Mouse (Mus musculus): ENCODE results near the gene Sgsm2.
A peak's percentile ranks its signal among the peaks of the same experiment; 100 is the strongest.
"Not testable (repeated sequence)": the region's sequence is repeated elsewhere in the genome, so short reads cannot be mapped to it uniquely, and the experiment has no call there.

Sgsm2 gene

DNA sequence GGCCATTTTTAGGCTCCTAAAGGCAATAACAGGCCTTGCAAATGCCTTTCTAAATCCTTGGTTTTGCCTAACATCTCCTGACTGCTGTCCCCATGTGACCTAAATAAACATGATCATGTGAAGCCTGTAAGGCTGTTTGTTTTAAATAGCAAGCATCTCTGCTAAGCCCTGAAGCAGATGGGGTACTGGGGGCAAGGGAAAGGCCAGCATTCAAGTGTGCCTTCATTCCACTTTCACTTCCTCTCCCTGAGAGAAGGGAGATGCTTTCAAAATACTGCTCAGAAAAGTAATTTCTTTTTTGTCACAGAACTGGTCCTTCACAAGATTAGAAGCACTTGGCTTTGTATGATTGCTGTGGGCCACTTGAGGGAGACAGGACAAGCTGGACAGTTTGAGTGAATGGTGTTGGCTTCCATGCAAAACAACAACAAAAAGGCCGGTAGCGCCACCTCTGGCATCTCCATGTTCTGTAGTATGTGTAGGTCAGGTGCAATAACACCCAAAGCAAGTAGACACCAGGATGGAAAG is 68.4 kb downstream of the Sgsm2 start:
- DNase-seq (ENCODE audit: low spot score) = no peak

- DNase-seq (ENCODE audit: low spot score) = no peak
These were observed 69.0 kb downstream of the Sgsm2 start for GRCm38 (mm10) chr11:74827791-74828403.

DNA sequence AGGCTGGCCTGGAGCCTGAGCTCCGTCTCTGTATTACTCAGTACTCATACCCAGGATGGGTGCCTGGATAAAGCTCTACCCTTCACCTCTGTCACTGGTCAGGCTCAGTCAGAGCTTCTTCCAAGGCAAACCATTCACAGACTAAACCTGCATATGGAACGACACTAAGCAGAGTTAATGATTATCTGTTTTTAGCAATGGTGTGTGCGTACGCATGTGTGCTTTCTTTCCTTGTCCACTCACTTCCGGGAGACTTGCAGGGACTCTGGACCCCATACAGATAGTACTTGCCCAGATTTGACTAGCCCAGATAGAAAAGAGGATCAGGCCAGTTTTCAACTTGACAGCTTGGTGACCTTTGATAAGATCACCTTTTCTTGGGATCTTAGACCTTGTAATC is 70.2 kb downstream of the Sgsm2 start:
- no peak for DNase-seq (ENCODE audit: low spot score)

GRCm38 (mm10) chr11:74826151-74826550 is 70.7 kb downstream of the Sgsm2 start:
- DNase-seq (ENCODE audit: low spot score) = peak; percentile 54

GRCm38 (mm10) chr11:74822746-74823440 is 74.0 kb downstream of the Sgsm2 start:
- DNase-seq (ENCODE audit: low spot score) = no peak

DNA sequence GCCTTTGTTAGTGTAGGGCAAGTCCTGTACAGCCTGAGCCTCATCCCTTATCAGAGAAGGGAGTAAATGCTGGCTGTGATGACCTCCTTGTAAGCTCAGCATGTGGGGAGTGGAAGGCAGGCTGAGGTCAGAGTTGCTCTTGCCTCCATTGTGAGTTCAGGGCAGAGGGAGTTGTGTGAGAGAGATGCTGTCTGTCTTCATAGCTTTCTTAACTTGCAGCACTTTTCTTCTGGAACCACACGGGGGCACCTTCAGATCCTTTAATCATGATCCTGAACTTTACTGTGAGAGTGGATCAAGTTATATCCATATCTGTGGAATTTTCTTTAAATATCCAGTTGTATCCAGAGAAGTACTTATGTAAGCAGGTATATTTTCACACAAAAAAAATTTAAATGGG is 75.4 kb downstream of the Sgsm2 start:
- DNase-seq (ENCODE audit: low spot score) = no peak

DNA sequence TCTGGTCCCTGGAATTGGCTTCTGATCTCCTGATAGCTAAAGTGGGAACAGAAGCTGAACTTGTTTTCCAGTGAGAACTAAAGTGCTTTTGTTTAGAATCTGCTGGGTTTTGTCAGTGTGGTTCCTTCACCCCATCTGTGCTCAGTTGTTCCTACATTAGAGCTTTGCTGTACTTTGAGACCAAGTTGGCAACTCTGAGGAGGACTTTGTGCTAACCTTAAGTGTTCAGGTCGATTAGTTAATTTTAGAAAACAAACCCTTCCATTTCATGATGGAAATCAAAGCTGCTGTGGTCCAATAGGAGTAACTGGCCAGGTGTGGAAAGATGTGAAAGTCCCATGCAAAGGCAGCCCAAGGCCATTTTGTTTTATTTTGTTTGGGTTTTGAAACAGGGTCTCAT is 75.9 kb downstream of the Sgsm2 start:
- no peak for DNase-seq (ENCODE audit: low spot score)

DNA sequence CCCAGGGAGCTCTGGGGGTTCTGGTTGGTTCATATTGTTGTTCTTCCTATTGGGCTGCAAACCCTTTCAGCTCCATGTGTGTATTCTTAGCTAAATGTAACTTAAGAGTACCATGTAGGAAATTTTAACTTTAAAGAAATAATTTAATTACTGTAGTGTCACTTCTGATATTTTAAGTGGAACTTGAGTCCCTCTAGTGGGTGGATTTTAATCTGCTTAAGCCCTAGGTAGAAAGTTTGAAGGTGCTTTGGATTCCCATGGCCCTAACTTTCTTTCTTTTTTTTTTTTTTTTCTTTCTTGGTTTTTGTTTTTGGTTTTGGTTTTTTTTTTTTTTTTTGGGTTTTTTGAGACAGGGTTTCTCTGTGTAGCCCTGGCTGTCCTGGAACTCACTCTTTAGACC is 81.1 kb downstream of the Sgsm2 start:
- no peak for DNase-seq (ENCODE audit: low spot score)

DNA sequence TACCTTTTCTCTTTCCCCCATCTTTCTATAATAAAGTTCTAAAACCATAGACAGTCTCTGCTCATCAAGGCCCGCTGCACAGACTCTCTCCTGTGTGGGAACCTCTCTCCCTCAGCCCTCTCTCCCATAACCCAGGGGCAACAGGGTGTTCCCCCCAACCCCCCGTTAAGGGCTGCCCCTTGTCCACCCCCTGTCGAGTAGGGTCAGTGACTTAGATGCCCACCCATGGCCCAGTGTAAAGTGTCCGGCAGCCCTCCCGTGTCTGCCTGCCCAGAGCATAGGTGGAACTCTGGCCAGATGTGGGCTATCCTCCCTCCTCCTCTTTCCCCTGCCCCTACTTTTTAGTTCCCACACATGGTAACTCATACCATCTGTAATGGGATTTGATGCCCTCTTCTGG is 85.3 kb downstream of the Sgsm2 start:
- DNase-seq (ENCODE audit: low spot score) = no peak

DNA sequence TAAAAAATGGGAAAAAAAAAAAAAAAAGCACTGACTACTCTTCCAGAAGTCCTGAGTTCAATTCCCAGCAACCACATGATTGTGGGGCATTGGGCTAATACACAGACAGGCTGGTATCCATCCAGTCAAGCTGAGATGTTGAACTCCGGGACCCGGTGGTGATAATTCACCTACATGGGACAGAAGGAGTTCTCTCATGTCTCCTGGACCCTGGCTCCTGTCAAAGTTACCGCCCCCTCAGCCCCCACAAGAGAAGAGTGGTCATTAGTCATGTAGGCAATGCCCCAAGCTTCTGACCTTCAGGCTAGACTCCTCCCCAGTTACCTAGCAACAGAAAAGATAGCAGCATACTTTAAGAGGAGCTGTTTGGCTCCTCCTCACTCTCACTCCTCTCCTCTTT is 85.8 kb downstream of the Sgsm2 start:
- not testable (repeated sequence) for DNase-seq (ENCODE audit: low spot score)

GRCm38 (mm10) chr11:74810134-74810533 is 86.7 kb downstream of the Sgsm2 start:
- DNase-seq (ENCODE audit: low spot score) = no peak

GRCm38 (mm10) chr11:74808251-74808853 is 88.5 kb downstream of the Sgsm2 start:
- DNase-seq (ENCODE audit: low spot score) = no peak

DNA sequence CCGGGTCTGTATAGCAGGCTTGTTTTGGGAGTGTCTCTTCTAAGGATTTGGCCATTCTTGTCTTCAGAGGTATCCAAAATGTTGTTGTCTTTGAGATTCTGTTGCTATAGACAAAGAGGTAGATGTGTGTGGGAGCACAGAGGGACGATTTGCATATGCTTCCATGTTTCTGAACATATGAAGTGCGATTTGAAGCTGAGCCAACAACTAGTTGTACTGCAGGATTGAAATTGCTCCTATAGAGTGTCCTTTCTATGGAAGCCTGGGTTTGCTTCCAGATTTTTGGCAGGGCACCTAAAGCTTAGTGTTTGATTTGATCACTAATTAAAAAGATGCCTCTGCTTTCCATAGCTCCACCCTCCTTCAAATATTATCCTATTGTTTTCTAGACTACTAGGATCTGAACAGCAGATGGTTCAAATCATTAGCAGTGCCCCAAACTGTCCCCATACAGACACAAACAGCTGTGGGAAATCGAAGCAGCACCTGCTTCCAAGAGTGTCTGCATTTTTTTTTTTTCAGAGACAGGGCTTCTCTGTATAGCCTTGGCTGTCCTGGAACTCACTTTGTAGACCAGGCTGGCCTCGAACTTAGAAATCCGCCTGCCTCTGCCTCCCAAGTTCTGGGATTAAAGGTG is 89.5 kb downstream of the Sgsm2 start:
- DNase-seq (ENCODE audit: low spot score) = no peak

DNA sequence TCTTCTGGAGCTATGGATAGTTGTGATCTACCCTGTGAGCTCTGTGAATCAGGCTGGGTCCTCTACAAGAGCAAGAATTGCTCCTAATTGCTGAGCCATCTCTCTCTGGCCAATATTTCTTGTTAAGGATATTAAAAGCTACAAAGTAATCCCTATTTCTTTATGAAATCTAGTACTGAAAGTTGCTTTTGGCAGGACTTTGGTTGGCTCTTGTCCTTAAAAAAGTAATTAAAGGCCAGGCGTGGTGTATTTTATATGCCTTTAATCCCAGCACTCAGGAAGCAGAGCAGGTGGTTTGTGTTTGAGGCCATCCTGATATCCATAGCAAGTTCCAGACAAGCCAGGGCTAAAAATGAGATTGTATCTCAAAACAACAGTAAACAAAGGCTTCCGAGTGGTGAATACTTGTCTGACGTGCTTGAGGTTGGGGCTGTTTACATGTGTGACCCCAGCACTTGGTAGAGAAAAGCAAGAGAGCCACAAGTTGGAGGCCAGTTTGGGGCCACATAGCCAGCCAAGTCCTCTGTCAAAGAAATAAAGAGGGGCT is 92.7 kb downstream of the Sgsm2 start:
- no peak for DNase-seq (ENCODE audit: low spot score)

GRCm38 (mm10) chr11:74800658-74801057 is 96.2 kb downstream of the Sgsm2 start:
- no peak for DNase-seq (ENCODE audit: low spot score)
